Mouse (Mus musculus): ENCODE measurements around the gene Abtb1.

GRCm38 (mm10) chr6:88871546-88871945 lies 29.8 kb upstream of the Abtb1 start:
- TF ChIP-seq E2F4 (IDR thresholded peaks at IDR 0.05; ENCODE audit: insufficient read depth): no peak
- TF ChIP-seq MAX (IDR thresholded peaks at IDR 0.05; ENCODE audit: low read depth): no peak
- no peak for TF ChIP-seq POLR2A (IDR thresholded peaks at IDR 0.05; ENCODE audit: insufficient read length, low read depth)
